Mouse (Mus musculus): ENCODE measurements around the gene Iqgap3.
A peak's percentile ranks its signal among the peaks of the same experiment; 100 is the strongest.

Iqgap3 gene

GRCm38 (mm10) chr3:88139243-88140177, 57.7 kb downstream of the Iqgap3 start:
- DNase-seq = peak; percentile 58

- DNase-seq = peak; percentile 71
Observed at GRCm38 (mm10) chr3:88140178-88140902, 58.6 kb downstream of the Iqgap3 start.

- DNase-seq = no peak
Observed at GRCm38 (mm10) chr3:88140903-88141430, 59.2 kb downstream of the Iqgap3 start.

- peak; percentile 74 for DNase-seq
Observed at GRCm38 (mm10) chr3:88141439-88141786, 59.6 kb downstream of the Iqgap3 start.

- DNase-seq = peak; percentile 98
Observed at GRCm38 (mm10) chr3:88141787-88142523, 60.2 kb downstream of the Iqgap3 start, which contains the start of gene Mef2d. Gene Mef2d, plus strand, starts transcription at chr3:88142372.

GRCm38 (mm10) chr3:88142546-88142915, 60.8 kb downstream of the Iqgap3 start:
- peak; percentile 79 for DNase-seq

- DNase-seq = peak; percentile 87
Observed at GRCm38 (mm10) chr3:88142916-88143771, 61.4 kb downstream of the Iqgap3 start.

GRCm38 (mm10) chr3:88143961-88144486, 62.3 kb downstream of the Iqgap3 start:
- DNase-seq = peak; percentile 62

- peak; percentile 38 for DNase-seq
Observed at GRCm38 (mm10) chr3:88144648-88145410, 63.1 kb downstream of the Iqgap3 start.

- peak; percentile 34 for DNase-seq
Observed at GRCm38 (mm10) chr3:88145411-88145782, 63.6 kb downstream of the Iqgap3 start.

- no peak for DNase-seq
Observed at GRCm38 (mm10) chr3:88145952-88146351, 64.2 kb downstream of the Iqgap3 start.

GRCm38 (mm10) chr3:88146376-88147112, 64.8 kb downstream of the Iqgap3 start:
- no peak for DNase-seq

GRCm38 (mm10) chr3:88147444-88147843, 65.7 kb downstream of the Iqgap3 start:
- no peak for DNase-seq

GRCm38 (mm10) chr3:88147866-88148265, 66.1 kb downstream of the Iqgap3 start:
- no peak for DNase-seq

GRCm38 (mm10) chr3:88148354-88148753, 66.6 kb downstream of the Iqgap3 start:
- no peak for DNase-seq

GRCm38 (mm10) chr3:88148776-88149509, 67.2 kb downstream of the Iqgap3 start:
- DNase-seq = peak; percentile 72

- no peak for DNase-seq
Observed at GRCm38 (mm10) chr3:88149510-88149974, 67.8 kb downstream of the Iqgap3 start.

GRCm38 (mm10) chr3:88150061-88150998, 68.6 kb downstream of the Iqgap3 start:
- peak; percentile 55 for DNase-seq
